Mouse (Mus musculus): Measurements from ENCODE around the gene Npdc1. TPM values are rescaled to one million over a fixed set of nuclear protein-coding genes. Genes with fewer than 3 reads are reported as not detected.

Npdc1 gene
- polyA plus RNA-seq, 1 experiment from 2014 or later = 43.9 TPM

- DNase-seq (ENCODE audit: low spot score) (peak; percentile 64), ATAC-seq (replicated peaks; ENCODE audit: low FRiP score, low read depth) (no peak)
- Histone ChIP-seq H3K27ac (no peak overlapping the region), H3K4me3 (replicated peaks; ENCODE audit: low read depth, low read length) (no peak overlapping the region), H3K4me1 (replicated peaks; ENCODE audit: insufficient read depth, low read length) (0 out of 2 replicates have a peak, but pooled peaks cover 4% of the 10 kb centered on the region), H3K36me3 (ENCODE audit: insufficient read depth, low read length) (no peaks in the 10 kb centered on the region), H3K27me3 (ENCODE audit: insufficient read depth, low read length) (0 out of 2 replicates have a peak, but pooled peaks cover 4% of the 10 kb centered on the region), H3K9ac (ENCODE audit: low read depth, low read length) (no peak overlapping the region), H3K4me2 (ENCODE audit: low read length) (no peak overlapping the region), H3K9me3 (replicated peaks; ENCODE audit: low read length) (no peaks in the 10 kb centered on the region)
- TF ChIP-seq CTCF (IDR thresholded peaks at IDR 0.05; ENCODE audit: low read depth) = no peak
- WGBS = 36% methylated on average over 3 of the region's 3 CpGs
Measured at GRCm38 (mm10) chr2:25394281-25395221, 4.6 kb upstream of the Npdc1 start.

- no peaks in the 10 kb centered on the region for H3K36me3 ChIP-seq (ENCODE audit: insufficient read depth, low read length)
- H3K9ac ChIP-seq (ENCODE audit: low read depth, low read length) = peak within 1 kb of the TSS; percentile 63
- TF ChIP-seq CTCF (IDR thresholded peaks at IDR 0.05; ENCODE audit: low read depth) = 0 out of 2 replicates have a peak, but pooled peaks have one; percentile 16
- DNase-seq (ENCODE audit: low spot score) (peak; percentile 68), ATAC-seq (replicated peaks; ENCODE audit: low FRiP score, low read depth) (peak; percentile 72)
- H3K27ac ChIP-seq = no peak within 1 kb of the TSS
- peak within 1 kb of the TSS; percentile 80 for H3K4me2 ChIP-seq (ENCODE audit: low read length)
- 1% methylated on average over 57 of the region's 57 CpGs for WGBS
- H3K4me3 ChIP-seq (replicated peaks; ENCODE audit: low read depth, low read length) = peak within 1 kb of the TSS; percentile 42
- 0 out of 2 replicates have a peak, but pooled peaks cover 8% of the 10 kb centered on the region for H3K27me3 ChIP-seq (ENCODE audit: insufficient read depth, low read length)
- 0 out of 2 replicates have a peak, but pooled peaks cover 9% of the 10 kb centered on the region for H3K4me1 ChIP-seq (replicated peaks; ENCODE audit: insufficient read depth, low read length)
- H3K9me3 ChIP-seq (replicated peaks; ENCODE audit: low read length) = no peaks in the 10 kb centered on the region
Measured at GRCm38 (mm10) chr2:25395721-25396596, 3.2 kb upstream of the Npdc1 start, which contains the start of gene Entpd2. TSS of gene Entpd2 (plus strand) at chr2:25395874.

- Histone ChIP-seq H3K4me1 (replicated peaks; ENCODE audit: insufficient read depth, low read length) (0 out of 2 replicates have a peak, but pooled peaks cover 9% of the 10 kb centered on the region), H3K4me2 (ENCODE audit: low read length) (peak overlapping the region; percentile 80), H3K9ac (ENCODE audit: low read depth, low read length) (0 out of 2 replicates have a peak overlapping the region, but pooled peaks have one; percentile 63), H3K27ac (no peak overlapping the region), H3K4me3 (replicated peaks; ENCODE audit: low read depth, low read length) (peak overlapping the region; percentile 42; the same call in 1 of the 2 replicates), H3K36me3 (ENCODE audit: insufficient read depth, low read length) (no peaks in the 10 kb centered on the region), H3K27me3 (ENCODE audit: insufficient read depth, low read length) (0 out of 2 replicates have a peak, but pooled peaks cover 8% of the 10 kb centered on the region), H3K9me3 (replicated peaks; ENCODE audit: low read length) (no peaks in the 10 kb centered on the region)
- WGBS = 34% methylated on average over 3 of the region's 3 CpGs
- no peak for TF ChIP-seq CTCF (IDR thresholded peaks at IDR 0.05; ENCODE audit: low read depth)
- DNase-seq (ENCODE audit: low spot score) (no peak), ATAC-seq (replicated peaks; ENCODE audit: low FRiP score, low read depth) (no peak)
Measured at GRCm38 (mm10) chr2:25396597-25396983, 2.6 kb upstream of the Npdc1 start.

- TF ChIP-seq CTCF (IDR thresholded peaks at IDR 0.05; ENCODE audit: low read depth) = no peak
- no peak overlapping the region for H3K9ac ChIP-seq (ENCODE audit: low read depth, low read length)
- WGBS = 55% methylated on average over 1 of the region's 1 CpGs
- no peak overlapping the region for H3K27ac ChIP-seq
- no peak overlapping the region for H3K4me3 ChIP-seq (replicated peaks; ENCODE audit: low read depth, low read length)
- ATAC-seq (replicated peaks; ENCODE audit: low FRiP score, low read depth) (no peak), DNase-seq (ENCODE audit: low spot score) (no peak)
- H3K4me2 ChIP-seq (ENCODE audit: low read length) = no peak overlapping the region; the same call in 1 of the 2 replicates
- H3K9me3 ChIP-seq (replicated peaks; ENCODE audit: low read length) = no peaks in the 10 kb centered on the region
- 0 out of 2 replicates have a peak, but pooled peaks cover 8% of the 10 kb centered on the region for H3K27me3 ChIP-seq (ENCODE audit: insufficient read depth, low read length)
- 0 out of 2 replicates have a peak, but pooled peaks cover 9% of the 10 kb centered on the region for H3K4me1 ChIP-seq (replicated peaks; ENCODE audit: insufficient read depth, low read length)
- H3K36me3 ChIP-seq (ENCODE audit: insufficient read depth, low read length) = no peaks in the 10 kb centered on the region
Measured at GRCm38 (mm10) chr2:25397010-25397409, 2.1 kb upstream of the Npdc1 start.

- Histone ChIP-seq H3K4me2 (ENCODE audit: low read length) (no peak overlapping the region), H3K27me3 (ENCODE audit: insufficient read depth, low read length) (0 out of 2 replicates have a peak, but pooled peaks cover 8% of the 10 kb centered on the region)
- WGBS = 94% methylated on average over 7 of the region's 7 CpGs
Measured at GRCm38 (mm10) chr2:25398065-25398464, 1.1 kb upstream of the Npdc1 start.

More at GRCm38 (mm10) chr2:25398065-25398464, 1.1 kb upstream of the Npdc1 start:
- Histone ChIP-seq H3K4me3 (replicated peaks; ENCODE audit: low read depth, low read length) (no peak overlapping the region), H3K9ac (ENCODE audit: low read depth, low read length) (no peak overlapping the region), H3K27ac (no peak overlapping the region), H3K36me3 (ENCODE audit: insufficient read depth, low read length) (no peaks in the 10 kb centered on the region), H3K4me1 (replicated peaks; ENCODE audit: insufficient read depth, low read length) (0 out of 2 replicates have a peak, but pooled peaks cover 12% of the 10 kb centered on the region), H3K9me3 (replicated peaks; ENCODE audit: low read length) (no peaks in the 10 kb centered on the region)
- no peak for TF ChIP-seq CTCF (IDR thresholded peaks at IDR 0.05; ENCODE audit: low read depth)
- no peak for ATAC-seq (replicated peaks; ENCODE audit: low FRiP score, low read depth)
- no peak for DNase-seq (ENCODE audit: low spot score)
